Mouse (Mus musculus) kidney, adult 8-10 months (tissue): Measurements from ENCODE around the gene Timm8a1.
A peak's percentile ranks its signal among the peaks of the same experiment; 100 is the strongest.
"Not testable (repeated sequence)": the region's sequence is repeated elsewhere in the genome, so short reads cannot be mapped to it uniquely, and the experiment has no call there.

Experiments
- DNase-seq, 2 experiments: peaks; one replicate each; pipeline ENCODE4 v3.0.0; 2022

Gene Timm8a1

DNA sequence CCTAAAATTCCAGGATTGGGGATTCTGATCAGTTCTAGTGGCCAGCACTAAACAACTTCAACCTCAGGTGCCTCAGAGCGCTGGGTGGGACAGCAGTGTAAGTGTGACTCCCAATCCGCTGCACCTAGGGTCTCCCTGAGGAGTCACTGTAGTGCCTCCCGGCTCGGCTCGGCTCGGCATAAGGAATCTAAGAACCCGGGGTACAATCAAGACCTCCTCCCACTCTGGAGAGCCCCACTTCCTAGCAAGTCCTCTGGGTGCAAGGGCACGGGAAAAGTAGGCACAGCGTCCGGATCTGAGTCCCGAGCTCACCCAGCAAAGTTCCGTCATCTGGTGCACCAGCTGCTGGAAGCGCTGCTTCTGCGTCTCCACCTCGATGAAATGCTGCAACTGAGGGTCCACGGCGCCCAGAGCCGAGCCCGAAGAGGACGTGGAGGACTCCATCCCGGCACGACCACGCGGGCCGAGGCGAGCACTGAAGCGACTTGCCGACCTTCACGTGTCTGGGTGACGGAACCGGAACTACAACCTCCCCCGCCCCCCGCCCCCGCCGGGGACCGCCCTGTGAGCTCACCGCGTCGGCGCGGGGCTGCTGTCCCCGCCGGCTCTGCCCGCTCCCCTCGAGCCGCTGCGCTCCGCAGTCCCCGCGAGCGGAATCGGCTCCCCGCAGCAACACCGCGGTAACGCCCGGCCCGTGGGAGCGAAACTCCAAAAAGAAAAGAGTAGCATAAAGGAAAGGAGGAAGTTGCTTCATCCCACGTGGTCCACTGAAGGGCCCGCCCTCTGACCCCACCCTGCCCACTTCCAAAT lies at the start of gene Timm8a1:
Gene Timm8a1, minus strand, starts transcription at position 721 of the 810 bp plus-strand sequence.
- DNase-seq: peak; percentile 23 to 36

DNA sequence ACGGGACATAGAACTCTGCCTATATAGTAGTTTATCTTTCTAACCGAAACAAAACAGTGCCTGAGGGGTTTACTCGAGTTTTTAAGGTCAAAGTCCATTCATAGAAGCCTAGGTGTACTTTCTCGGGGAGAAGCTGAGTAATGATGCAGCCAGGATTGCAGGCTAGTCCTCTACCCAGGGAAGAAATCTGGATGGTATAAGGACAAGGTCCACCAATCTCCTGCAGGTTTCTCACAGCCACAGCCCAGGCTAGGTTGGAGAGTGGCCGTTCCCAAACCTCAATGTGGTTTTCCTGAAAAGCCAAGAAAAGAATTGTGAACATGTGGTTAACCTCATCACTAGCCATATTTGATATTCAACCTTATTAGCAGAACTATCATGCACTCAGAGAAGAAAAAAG lies 48.2 kb upstream of the Timm8a1 start:
- DNase-seq: no peak

DNA sequence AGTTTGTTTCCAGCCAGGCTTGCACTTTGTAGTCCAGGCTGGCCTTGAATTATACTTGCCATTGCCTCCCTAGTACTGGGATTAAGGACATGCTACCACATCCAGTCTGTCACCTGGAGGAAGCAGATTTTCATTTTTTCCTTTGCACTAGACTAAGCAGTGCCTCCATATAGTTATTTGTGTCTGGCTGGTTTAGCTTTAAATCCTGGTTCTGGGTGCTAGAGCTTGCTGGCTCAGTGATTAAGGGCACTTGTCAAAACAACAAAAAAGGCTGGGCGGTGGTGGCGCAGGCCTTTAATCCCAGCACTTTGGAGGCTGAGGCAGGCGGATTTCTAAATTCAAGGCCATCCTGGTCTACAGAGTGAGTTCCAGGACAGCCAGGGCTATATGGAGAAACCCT lies 47.3 kb upstream of the Timm8a1 start:
- no peak for DNase-seq

DNA sequence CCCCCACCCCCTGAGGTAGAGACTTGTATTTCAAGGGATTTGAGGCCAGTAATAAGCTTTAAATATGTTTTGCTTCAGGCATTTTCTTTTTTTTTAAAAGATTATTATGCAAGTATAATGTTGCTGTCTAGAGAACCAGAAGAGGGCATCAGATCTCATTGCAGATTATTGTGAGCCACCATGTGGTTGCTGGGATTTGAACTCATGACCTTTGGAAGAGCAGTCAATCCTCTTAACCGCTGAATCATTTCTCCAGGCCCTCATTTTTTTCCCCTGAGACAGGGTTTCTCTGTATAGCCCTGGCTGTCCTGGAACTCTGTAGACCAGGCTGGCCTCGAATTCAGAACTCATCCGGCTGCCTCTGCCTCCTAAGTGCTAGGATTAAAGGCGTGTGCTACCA lies 46.6 kb upstream of the Timm8a1 start:
- DNase-seq: no peak

DNA sequence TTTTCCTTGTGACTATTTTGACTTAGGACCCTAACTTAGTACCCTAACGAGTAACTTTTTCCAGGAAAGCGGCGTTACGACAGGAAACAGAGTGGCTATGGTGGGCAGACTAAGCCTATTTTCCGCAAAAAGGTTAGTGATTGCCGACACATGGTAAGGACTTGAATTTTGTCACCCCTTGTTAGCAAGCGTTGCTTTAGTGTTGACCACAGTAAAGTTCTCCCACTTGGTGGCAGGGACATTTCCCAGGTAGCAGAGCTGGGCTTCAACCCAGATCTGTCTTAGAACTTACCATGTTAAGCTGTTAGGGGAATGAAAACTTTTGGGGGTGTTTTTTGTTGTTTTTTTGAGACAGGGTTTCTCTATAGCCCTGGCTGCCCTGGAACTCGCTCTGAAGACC lies 44.8 kb upstream of the Timm8a1 start:
- no peak for DNase-seq

DNA sequence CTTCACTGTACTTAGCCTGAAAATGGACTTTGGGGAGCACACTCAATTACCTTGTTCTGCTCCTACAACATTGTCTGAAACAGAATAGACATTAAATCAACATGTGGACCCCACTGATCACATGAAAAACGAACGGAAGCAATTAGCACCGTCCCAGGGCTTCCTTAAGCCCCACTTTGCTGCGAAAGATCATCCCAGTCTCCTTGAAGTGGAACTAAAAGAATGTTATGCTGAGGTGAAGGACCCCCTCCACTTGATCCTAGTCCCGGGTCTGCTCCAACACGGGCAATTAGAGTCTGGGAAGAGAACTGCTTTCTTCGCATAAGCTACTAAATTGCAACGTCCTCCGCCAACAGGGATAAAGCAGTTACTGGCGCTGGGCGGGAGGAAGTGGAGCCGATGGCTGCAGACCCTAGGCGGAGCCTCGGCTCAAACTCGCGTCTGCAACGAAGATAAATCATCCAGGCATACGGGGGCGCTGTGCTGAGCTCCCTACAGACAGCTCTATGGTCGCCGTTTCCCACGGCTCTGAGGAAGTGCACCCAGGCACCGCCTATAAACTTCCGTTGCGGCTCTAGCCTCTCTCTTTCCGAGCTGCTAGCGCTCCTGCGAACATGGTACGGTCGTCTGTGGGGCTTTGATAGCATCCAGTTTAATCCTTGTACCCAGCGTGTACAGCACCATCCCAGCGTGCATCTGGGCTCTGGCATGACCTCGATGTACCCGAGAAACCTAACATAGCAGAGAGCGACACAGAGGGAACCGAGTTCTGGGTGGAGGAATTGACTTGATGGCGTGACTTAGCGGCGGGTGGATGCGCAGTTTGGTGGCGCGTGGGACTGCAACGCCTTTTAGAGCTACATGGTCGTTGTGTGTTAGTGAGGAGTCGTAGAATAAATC lies 43.7 kb upstream of the Timm8a1 start, which contains the start of gene Rpl36a:
Gene Rpl36a, plus strand, starts transcription at position 552 of the 900 bp plus-strand sequence.
- peak; percentile 88 to 90 for DNase-seq

DNA sequence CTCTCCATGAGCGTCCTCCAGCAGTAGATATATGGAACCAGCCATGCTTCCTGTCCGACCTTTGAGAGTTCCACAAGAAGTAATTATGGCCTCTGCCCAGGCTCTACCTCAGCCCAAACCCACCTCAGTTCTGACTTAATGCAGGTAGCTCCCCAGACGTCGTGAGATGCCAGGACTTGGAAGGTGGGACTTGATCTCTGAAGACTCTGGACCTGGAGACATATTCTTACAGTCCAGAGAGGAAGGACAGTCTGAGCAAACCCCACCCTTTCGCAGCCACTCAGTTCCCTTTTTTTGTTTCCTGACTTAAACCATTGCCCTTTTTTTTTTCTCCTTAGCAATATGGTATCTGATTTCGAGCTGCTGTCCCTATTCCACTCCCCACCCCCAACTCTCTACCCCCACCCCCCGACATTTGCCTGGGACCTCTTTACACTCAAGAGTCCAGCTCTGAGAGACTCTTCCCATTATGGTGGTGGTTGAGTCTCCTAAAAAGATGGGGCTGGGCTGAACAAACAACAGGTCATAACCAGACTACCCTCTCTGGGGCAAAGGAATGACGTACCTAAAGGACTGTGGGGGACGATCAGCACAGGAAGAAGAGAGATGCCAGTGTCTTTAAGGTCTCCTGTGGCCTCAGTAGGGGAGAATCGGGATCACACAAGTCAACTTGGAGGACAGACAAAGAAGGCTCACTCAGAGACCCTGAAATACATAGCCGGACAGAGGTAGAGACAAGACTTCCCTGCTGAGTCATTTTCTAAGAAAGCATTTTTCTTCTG lies 41.4 kb upstream of the Timm8a1 start, which contains the start of gene Btk:
Gene Btk, minus strand, starts transcription at position 683 of the 782 bp plus-strand sequence.
- no peak for DNase-seq

DNA sequence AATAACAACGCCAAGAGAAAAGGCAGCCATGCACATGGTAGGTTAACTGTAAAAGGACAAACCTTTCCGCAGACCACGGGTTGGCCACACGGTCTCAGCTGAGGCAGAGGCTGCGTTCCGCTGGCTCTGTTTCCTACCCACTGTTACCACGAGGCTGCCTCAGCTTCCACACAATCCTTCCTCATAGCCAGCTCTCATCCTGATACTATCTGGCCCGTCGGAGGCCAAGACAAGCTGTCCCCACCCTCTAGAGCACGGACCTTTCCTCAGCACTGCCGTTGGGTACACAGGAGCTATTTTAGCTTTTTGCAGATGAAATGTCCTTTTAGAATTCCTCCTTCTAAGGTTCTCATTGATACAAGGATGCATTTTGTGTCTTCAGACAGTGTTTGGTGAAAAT lies 40.6 kb upstream of the Timm8a1 start:
- DNase-seq: no peak

DNA sequence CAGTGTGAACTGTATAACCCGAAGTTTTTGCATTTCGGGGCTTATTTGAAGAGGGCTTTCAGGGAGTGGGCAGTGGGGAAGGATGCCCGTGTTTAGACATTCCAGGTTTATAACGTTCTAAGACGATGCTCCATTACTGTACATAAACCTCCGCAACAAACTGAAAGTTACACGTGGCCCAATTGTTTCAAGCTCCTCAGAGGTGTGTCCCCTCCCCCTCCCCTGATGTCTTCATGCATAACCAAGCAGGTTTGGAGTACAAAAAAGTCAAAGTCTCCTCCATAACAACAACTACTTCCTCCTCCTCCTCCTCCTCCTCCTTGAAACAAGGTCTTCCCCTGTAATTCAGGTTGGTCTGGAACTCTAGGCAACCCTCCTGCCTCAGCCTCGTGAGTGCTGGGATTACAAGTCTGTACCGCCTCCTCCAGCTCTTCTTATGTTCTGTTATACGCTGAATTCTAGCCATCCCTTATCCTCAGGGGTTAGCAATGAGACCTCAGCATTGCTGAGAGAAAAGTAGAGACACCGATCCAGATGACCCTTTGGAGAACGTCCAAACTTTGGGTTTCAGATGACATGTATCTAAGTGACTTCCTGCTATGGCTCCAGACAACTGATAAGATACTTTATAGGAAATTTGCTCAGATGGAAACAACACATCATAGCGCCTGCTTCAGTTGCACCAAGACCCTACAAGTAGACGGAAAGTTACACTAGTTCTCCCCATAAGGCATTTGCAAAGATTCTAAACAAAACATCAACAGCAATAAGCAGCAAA lies 39.1 kb upstream of the Timm8a1 start:
- no peak for DNase-seq

DNA sequence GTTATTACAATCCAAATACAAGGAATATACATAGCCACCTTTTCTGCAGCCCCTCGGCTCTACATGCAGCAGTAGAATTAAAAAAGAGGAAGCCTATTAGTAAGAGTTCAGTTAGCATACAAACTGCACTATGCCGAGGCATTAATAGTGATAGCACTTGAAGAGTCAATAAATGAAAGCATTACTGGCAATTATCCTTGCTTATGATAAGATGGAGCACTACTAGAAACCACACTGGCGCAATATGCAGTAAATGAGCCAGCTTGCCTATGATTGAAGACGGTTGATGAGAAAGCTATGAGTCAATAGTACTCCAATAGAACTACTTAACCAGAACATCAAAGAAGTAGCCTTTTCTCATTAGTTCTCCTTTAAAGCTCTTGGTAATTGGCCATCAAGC lies 36.2 kb upstream of the Timm8a1 start:
- DNase-seq: no peak

DNA sequence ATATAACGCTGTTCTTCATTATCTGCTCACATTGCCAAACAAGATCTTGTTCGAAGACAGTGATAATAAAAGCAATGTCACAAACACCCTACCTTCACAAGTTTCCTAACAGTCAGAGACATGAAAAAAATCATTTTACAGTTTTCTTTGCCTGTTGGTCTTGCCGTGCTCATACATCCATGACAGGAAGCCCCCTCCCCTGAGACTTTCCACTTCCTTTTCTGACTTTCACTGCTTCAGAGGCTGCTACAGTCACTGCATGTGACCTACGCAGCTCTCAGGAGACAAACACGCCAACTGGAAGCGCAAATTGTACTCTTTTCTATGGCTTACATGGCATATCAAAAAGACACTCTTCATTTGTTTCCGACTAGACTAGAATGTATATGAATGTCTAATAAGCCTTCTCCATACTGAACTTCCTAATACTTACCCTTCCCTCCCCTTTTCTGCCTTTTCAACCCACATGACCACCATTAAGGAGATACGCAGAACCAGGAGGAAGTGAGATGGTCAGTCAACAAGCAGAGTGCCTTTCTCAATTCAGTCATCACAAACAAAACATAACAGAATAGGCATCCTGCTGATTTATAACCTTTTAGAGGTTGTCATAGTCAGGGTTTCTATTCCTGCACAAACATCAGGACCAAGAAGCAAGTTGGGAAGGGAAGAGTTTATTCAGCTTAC lies 25.0 kb upstream of the Timm8a1 start:
- DNase-seq: no peak

DNA sequence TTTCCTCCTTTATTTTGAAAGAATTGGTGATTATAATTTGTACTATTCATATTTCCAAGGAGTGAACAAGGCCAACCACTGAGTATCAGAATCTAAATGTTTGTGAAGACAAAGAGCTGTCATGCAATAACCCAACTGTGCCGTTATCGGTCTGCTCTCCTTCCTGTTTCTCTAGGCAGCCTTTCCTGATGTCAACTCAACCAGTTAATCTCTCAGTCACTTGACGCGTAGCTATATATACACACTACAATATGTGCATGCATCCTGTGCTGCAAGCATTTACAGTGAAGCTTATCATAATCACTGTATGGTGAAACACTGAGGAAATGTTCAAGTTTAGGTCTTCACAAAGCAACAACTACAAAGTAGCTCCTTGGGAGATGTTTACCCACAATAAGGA lies 22.7 kb upstream of the Timm8a1 start:
- DNase-seq: no peak

DNA sequence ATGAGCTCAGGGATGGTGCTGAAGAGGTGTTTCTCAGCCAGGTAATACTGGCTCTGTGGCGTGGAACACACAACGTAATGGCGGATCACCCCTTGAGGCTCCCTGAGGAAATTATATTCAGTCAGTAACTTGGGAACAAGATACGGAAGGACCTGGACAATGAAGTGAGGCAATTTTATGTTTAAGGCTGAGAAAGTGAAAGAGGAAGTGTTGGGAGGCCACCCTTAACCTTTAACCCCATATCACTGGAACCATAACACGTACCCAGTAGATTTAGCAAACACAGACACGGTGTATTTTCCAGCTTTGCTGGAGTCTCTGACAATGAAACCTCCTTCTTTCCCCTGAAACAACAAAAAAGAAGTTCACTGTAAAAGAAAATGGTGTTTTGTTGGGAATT lies 12.8 kb upstream of the Timm8a1 start:
- no peak for DNase-seq

DNA sequence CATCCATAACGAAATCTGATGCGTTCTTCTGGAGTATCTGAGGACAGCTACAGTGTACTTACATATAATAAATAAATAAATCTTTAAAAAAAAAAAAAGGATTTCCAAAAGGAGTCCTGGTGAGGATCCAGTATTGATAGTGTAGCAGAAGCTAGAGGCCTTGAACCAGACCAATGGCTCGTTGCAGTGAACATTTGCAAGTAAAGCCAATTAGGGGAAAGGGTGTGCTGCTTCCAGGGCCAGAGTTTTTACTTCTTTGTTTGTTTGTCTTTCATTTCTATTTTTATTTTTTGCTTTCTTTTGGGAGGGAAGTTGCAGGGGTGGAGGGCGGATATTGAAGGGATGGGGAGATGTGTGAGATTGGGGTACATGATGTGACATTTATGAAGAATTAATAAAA lies 11.7 kb upstream of the Timm8a1 start:
- no peak for DNase-seq

DNA sequence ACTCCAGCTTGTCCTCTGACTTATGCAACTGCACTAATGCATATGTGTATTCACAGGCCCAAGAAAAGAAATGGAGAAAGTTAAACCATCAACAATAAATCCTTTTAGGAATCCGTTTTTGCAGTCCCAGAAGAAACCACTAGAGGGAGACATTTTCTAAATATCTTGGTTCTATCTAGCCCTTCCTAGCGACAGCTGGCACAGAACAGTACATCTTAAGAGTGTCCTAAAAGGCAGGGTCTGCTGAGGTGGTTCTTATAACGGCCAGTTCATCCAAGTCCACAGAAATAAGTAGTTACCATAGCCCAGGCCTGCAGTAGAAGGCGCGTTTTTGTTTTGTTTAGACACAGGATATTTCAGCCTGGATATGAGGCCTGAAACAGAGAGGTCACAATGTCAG lies 9.2 kb upstream of the Timm8a1 start:
- peak; percentile 1 to 11 for DNase-seq

DNA sequence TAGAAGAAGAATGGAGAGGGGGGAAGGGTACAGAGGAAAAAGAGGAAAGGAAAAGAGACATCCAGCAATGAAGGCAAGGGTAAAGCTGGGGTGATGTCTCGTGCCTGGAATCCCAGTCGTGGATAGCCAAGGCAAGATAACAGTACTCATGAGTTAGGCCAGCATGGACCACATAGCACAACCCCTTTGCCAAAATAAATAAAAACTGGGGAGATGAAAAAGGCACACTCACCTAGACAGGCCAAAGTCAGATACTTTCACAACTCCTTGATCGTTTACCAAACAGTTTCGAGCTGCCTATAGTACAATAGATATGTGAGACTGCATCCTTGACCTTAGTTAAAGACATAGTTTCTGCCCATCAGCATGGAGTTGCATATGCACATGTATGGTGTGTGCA lies 5.7 kb upstream of the Timm8a1 start:
- DNase-seq: no peak

DNA sequence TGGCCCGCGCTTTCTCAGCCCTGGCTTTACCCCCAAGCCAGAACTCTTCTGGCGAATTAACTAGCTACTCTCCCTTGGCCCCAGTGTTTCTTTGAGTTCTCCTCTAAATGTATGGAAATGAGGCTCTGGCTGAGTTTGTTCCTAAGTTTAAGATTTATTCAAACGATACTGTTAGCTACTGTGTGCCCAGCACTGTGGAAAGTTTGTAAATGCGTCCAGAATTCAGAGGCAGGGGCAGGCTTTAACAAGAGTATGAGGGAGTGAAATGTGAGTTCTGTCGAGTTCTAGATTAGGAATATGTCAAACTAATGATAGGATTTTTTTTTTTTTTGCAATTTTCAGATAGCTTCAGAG lies 267 bp upstream of the Timm8a1 start:
- no peak for DNase-seq

DNA sequence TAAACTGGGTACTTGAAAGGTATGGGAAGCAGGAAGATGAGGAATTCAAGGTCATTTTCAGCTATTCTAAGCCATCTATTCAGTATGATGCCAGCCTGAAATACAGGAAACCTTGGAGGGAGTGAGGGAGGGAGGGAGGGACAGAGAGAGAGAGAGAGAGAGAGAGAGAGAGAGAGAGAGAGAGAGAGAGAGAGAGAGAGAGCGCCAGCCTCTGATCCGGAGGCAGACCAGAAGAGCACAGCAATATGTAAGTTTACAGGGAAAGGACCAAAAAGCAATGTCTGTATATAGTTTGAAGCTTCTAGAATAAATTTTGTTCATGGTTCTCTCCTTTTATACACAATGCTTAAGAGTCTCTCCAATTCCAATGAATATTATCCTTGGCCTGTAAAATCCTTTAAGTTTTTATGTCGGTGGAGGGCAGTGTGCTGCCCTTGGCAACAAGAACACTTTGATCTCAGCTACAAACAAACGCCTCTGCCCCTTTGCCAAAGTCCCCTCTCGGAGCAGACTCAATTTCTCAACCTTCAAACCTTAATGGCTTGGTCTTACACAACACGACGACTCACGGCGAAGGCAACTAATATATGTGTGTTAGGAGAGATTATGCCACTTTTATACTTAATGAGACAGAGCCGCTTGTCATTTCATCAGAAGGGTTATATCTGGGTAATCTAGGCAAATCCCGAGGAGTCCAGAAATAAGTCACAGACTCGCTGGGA lies 1.1 kb downstream of the Timm8a1 start:
- DNase-seq: peak; percentile 8 to 17

DNA sequence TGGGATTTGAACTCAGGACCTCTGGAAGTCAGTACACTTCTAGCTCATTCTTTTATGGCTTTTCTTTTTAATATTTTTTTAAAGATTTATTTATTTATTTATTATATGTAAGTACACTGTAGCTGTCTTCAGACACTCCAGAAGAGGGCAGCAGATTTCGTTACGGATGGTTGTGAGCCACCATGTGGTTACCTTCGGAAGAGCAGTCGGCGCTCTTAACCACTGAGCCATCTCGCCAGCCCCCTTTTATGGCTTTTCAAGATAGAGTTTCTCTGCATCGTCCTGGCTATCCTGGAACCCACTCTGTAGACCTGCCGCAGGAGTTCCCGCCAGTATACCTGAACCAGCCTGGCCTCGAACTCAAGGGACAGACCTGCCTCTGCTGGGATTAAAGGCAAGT lies 1.9 kb downstream of the Timm8a1 start:
- not testable (repeated sequence) for DNase-seq

DNA sequence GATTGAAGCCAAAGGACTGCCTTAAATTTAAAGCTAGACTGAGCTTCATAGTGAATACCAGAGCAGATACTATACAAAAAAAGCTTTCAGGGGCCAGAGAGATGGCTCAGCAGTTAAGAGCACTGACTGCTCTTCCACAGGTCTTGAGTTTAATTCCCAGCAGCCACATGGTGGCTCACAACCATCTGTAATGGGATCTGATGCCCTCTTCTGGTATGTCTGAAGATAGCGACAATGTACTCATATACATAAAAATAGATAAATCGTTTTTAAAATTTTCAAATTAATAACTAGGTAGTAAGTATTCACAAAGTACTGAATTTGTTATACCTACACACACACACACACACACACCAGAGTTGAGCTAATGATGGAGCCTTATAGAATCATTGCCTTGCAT lies 8.3 kb downstream of the Timm8a1 start:
- no peak for DNase-seq

DNA sequence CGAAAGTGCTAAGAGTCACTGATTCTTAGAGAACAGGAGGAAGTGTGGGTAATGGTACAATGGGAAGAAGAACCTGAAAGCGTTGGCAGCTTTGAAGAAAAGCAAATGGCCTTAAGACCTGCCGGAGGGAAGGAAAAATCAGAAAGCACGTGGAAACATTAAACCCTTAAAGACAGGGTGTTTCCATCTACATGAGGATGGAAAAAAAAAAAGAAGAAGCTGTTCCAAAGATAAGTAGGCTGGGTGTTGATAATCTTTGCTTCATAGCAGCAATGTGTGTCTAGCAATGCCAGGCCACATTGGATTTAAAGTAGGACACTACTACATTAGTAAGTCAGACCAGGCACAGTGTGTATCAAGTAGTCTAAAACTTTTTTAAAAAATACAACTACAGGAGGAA lies 16.4 kb downstream of the Timm8a1 start:
- DNase-seq: no peak
